Mouse (Mus musculus): ENCODE measurements around the gene Rpl26. TPM values are rescaled to one million over a fixed set of nuclear protein-coding genes. Genes with fewer than 3 reads are reported as not detected.

Gene Rpl26
- 434 and 517 TPM in 2 replicates for polyA plus RNA-seq (2015; fragmentation: Nextera tagmentation; extraction: Ambion mirVana)

- H3K27me3 ChIP-seq, result no peaks in the 10 kb centered on the region; the same call in 1 of the 2 replicates
- H3K4me1 ChIP-seq (replicated peaks), result peaks cover 60% of the 10 kb centered on the region
- peak within 1 kb of the TSS; percentile 79 for H3K4me2 ChIP-seq
- WGBS (ENCODE audit: insufficient replicate concordance), result under 1% methylated on average over 52 of the region's 52 CpGs
- H3K27ac ChIP-seq (replicated peaks), result peak within 1 kb of the TSS; percentile 81
- peak; percentile 79 for ATAC-seq (ENCODE audit: insufficient read depth)
- peak within 1 kb of the TSS; percentile 88 for H3K9ac ChIP-seq
- H3K9me3 ChIP-seq (replicated peaks), result no peaks in the 10 kb centered on the region
- peak within 1 kb of the TSS; percentile 91 for H3K4me3 ChIP-seq (replicated peaks)
- peaks cover 41% of the 10 kb centered on the region for H3K36me3 ChIP-seq (replicated peaks)
Observed at GRCm38 (mm10) chr11:68901351-68902046, at the start of gene Rpl26. Gene Rpl26 (plus strand): TSS chr11:68901583.

- ATAC-seq (ENCODE audit: insufficient read depth), result no peak
- Histone ChIP-seq H3K27ac (replicated peaks) (peak overlapping the region; percentile 100), H3K9ac (peak overlapping the region; percentile 99), H3K4me3 (replicated peaks) (peak overlapping the region; percentile 96), H3K4me1 (replicated peaks) (peaks cover 60% of the 10 kb centered on the region), H3K4me2 (peak overlapping the region; percentile 85), H3K9me3 (replicated peaks) (no peaks in the 10 kb centered on the region), H3K36me3 (replicated peaks) (no peaks in the 10 kb centered on the region), H3K27me3 (no peaks in the 10 kb centered on the region)
- 1% methylated on average over 13 of the region's 13 CpGs for WGBS (ENCODE audit: insufficient replicate concordance)
Observed at GRCm38 (mm10) chr11:68851644-68852485, 49.5 kb upstream of the Rpl26 start.

GRCm38 (mm10) chr11:68852486-68852901 lies 48.9 kb upstream of the Rpl26 start:
- H3K4me3 ChIP-seq (replicated peaks), result peak overlapping the region; percentile 96

GRCm38 (mm10) chr11:68852932-68853409 lies 48.4 kb upstream of the Rpl26 start:
- H3K9me3 ChIP-seq (replicated peaks), result no peaks in the 10 kb centered on the region
- peak; percentile 99 for ATAC-seq (ENCODE audit: insufficient read depth)
- peaks cover 59% of the 10 kb centered on the region for H3K4me1 ChIP-seq (replicated peaks)
- H3K36me3 ChIP-seq (replicated peaks), result no peaks in the 10 kb centered on the region
- peak overlapping the region; percentile 100 for H3K27ac ChIP-seq (replicated peaks)
- H3K4me2 ChIP-seq, result peak overlapping the region; percentile 85
- peak overlapping the region; percentile 96 for H3K4me3 ChIP-seq (replicated peaks)
- H3K27me3 ChIP-seq, result no peaks in the 10 kb centered on the region
- 0% methylated on average over 42 of the region's 42 CpGs for WGBS (ENCODE audit: insufficient replicate concordance)
- peak overlapping the region; percentile 99 for H3K9ac ChIP-seq

More at GRCm38 (mm10) chr11:68852486-68852901, 48.9 kb upstream of the Rpl26 start:
- peak; percentile 82 for ATAC-seq (ENCODE audit: insufficient read depth)
- Histone ChIP-seq H3K27ac (replicated peaks) (peak overlapping the region; percentile 100), H3K9me3 (replicated peaks) (no peaks in the 10 kb centered on the region), H3K27me3 (no peaks in the 10 kb centered on the region), H3K9ac (peak overlapping the region; percentile 99), H3K4me1 (replicated peaks) (peaks cover 59% of the 10 kb centered on the region), H3K4me2 (peak overlapping the region; percentile 85), H3K36me3 (replicated peaks) (no peaks in the 10 kb centered on the region)
- WGBS (ENCODE audit: insufficient replicate concordance), result under 1% methylated on average over 36 of the region's 36 CpGs

GRCm38 (mm10) chr11:68853611-68854401 lies 47.6 kb upstream of the Rpl26 start:
- H3K4me1 ChIP-seq (replicated peaks), result peaks cover 59% of the 10 kb centered on the region
- 18% methylated on average over 14 of the region's 14 CpGs for WGBS (ENCODE audit: insufficient replicate concordance)
- peak; percentile 11 for ATAC-seq (ENCODE audit: insufficient read depth)
- H3K4me3 ChIP-seq (replicated peaks), result peak overlapping the region; percentile 96
- peak overlapping the region; percentile 65 for H3K9ac ChIP-seq
- no peaks in the 10 kb centered on the region for H3K9me3 ChIP-seq (replicated peaks)
- H3K27me3 ChIP-seq, result no peaks in the 10 kb centered on the region
- peak overlapping the region; percentile 100 for H3K27ac ChIP-seq (replicated peaks)
- peak overlapping the region; percentile 85 for H3K4me2 ChIP-seq
- H3K36me3 ChIP-seq (replicated peaks), result no peaks in the 10 kb centered on the region

GRCm38 (mm10) chr11:68854621-68855020 lies 46.8 kb upstream of the Rpl26 start:
- Histone ChIP-seq H3K9ac (no peak overlapping the region; the same call in 1 of the 2 replicates), H3K4me3 (replicated peaks) (no peak overlapping the region), H3K4me2 (no peak overlapping the region), H3K9me3 (replicated peaks) (no peaks in the 10 kb centered on the region), H3K27ac (replicated peaks) (peak overlapping the region; percentile 100), H3K36me3 (replicated peaks) (no peaks in the 10 kb centered on the region), H3K4me1 (replicated peaks) (peaks cover 56% of the 10 kb centered on the region), H3K27me3 (no peaks in the 10 kb centered on the region)
- no peak for ATAC-seq (ENCODE audit: insufficient read depth)
- 72% methylated on average over 3 of the region's 3 CpGs for WGBS (ENCODE audit: insufficient replicate concordance)

- Histone ChIP-seq H3K9me3 (replicated peaks) (no peaks in the 10 kb centered on the region), H3K4me3 (replicated peaks) (no peak overlapping the region), H3K27ac (replicated peaks) (no peak overlapping the region), H3K9ac (no peak overlapping the region), H3K4me2 (no peak overlapping the region), H3K4me1 (replicated peaks) (peaks cover 43% of the 10 kb centered on the region), H3K27me3 (0 out of 2 replicates have a peak, but pooled peaks cover 4% of the 10 kb centered on the region), H3K36me3 (replicated peaks) (no peaks in the 10 kb centered on the region)
- WGBS (ENCODE audit: insufficient replicate concordance), result 70% methylated on average over 3 of the region's 3 CpGs
- no peak for ATAC-seq (ENCODE audit: insufficient read depth)
Observed at GRCm38 (mm10) chr11:68857329-68857728, 44.1 kb upstream of the Rpl26 start.

GRCm38 (mm10) chr11:68859943-68860593 lies 41.3 kb upstream of the Rpl26 start:
- no peaks in the 10 kb centered on the region for H3K9me3 ChIP-seq (replicated peaks)
- H3K27ac ChIP-seq (replicated peaks), result no peak overlapping the region
- 0 out of 2 replicates have a peak, but pooled peaks cover 9% of the 10 kb centered on the region for H3K27me3 ChIP-seq
- WGBS (ENCODE audit: insufficient replicate concordance), result 69% methylated on average over 8 of the region's 8 CpGs
- no peak overlapping the region for H3K4me3 ChIP-seq (replicated peaks)
- H3K36me3 ChIP-seq (replicated peaks), result no peaks in the 10 kb centered on the region
- no peak overlapping the region for H3K4me2 ChIP-seq
- no peak for ATAC-seq (ENCODE audit: insufficient read depth)
- peaks cover 30% of the 10 kb centered on the region for H3K4me1 ChIP-seq (replicated peaks)
- H3K9ac ChIP-seq, result no peak overlapping the region

GRCm38 (mm10) chr11:68862260-68862659 lies 39.1 kb upstream of the Rpl26 start:
- Histone ChIP-seq H3K4me3 (replicated peaks) (no peak overlapping the region), H3K4me1 (replicated peaks) (peaks cover 24% of the 10 kb centered on the region), H3K36me3 (replicated peaks) (no peaks in the 10 kb centered on the region), H3K27me3 (peaks cover 19% of the 10 kb centered on the region; the same call in 1 of the 2 replicates), H3K27ac (replicated peaks) (no peak overlapping the region), H3K4me2 (no peak overlapping the region), H3K9ac (no peak overlapping the region), H3K9me3 (replicated peaks) (no peaks in the 10 kb centered on the region)
- 73% methylated on average over 2 of the region's 2 CpGs for WGBS (ENCODE audit: insufficient replicate concordance)
- no peak for ATAC-seq (ENCODE audit: insufficient read depth)

GRCm38 (mm10) chr11:68863631-68864091 lies 37.7 kb upstream of the Rpl26 start:
- H3K9me3 ChIP-seq (replicated peaks), result no peaks in the 10 kb centered on the region
- no peak overlapping the region for H3K4me3 ChIP-seq (replicated peaks)
- H3K27me3 ChIP-seq, result peaks cover 19% of the 10 kb centered on the region; the same call in 1 of the 2 replicates
- no peaks in the 10 kb centered on the region for H3K36me3 ChIP-seq (replicated peaks)
- WGBS (ENCODE audit: insufficient replicate concordance), result 17% methylated on average over 4 of the region's 4 CpGs
- peaks cover 27% of the 10 kb centered on the region for H3K4me1 ChIP-seq (replicated peaks)
- ATAC-seq (ENCODE audit: insufficient read depth), result no peak
- H3K27ac ChIP-seq (replicated peaks), result no peak overlapping the region
- peak overlapping the region; percentile 6; the same call in 1 of the 2 replicates for H3K4me2 ChIP-seq
- H3K9ac ChIP-seq, result no peak overlapping the region

Measured in liver, embryonic 15.5 days (tissue).